Mouse (Mus musculus) embryonic fibroblast, embryonic 13.5 days (primary cell): ENCODE results near the gene Psph. TPM values are rescaled to one million over a fixed set of nuclear protein-coding genes. Genes with fewer than 3 reads are reported as not detected.
"Not testable (repeated sequence)": the region's sequence is repeated elsewhere in the genome, so short reads cannot be mapped to it uniquely, and the experiment has no call there.

Experiments used
- H3K27ac ChIP-seq: 2 replicates; pipeline ENCODE4 v1.5.1; 2012; ENCODE audit warnings: low read length, control low read depth, inconsistent platforms; ENCODE audit not compliant: insufficient read depth
- H3K4me1 ChIP-seq: 2 replicates; pipeline ENCODE4 v1.6.1; 2011; ENCODE audit warnings: low read length; ENCODE audit not compliant: control insufficient read depth, insufficient read depth
- H3K4me3 ChIP-seq: 2 replicates; pipeline ENCODE4 v1.5.1; 2011; ENCODE audit warnings: mild to moderate bottlenecking, control low read depth, low read length; ENCODE audit not compliant: insufficient read depth
- CTCF ChIP-seq: IDR thresholded peaks from 2 replicates; pipeline ENCODE4 v1.5.1; 2011; ENCODE audit warnings: mild to moderate bottlenecking, control low read depth, low read length, moderate library complexity, borderline replicate concordance; ENCODE audit not compliant: insufficient read depth
- POLR2A ChIP-seq: IDR thresholded peaks from 2 replicates; pipeline ENCODE4 v1.6.1; 2011; ENCODE audit warnings: low read depth, mild to moderate bottlenecking, control low read depth, low read length, moderate library complexity
- polyA plus RNA-seq: library from polyadenylated mRNA; stranded (reverse); fragments of >200 nt; gene quantifications from 2 replicates; pipeline ENCODE4 v1.2.4, GENCODE M21; 2011; ENCODE audit warnings: low read depth; ENCODE audit not compliant: missing spikeins, insufficient read length

The Psph gene
- 45.5 and 50.0 TPM in 2 replicates for polyA plus RNA-seq

GRCm38 (mm10) chr5:129786818-129787790, at the start of gene Psph:
Gene Psph, minus strand, starts transcription at chr5:129787449.
- peaks cover 10% of the 10 kb centered on the region for H3K4me1 ChIP-seq
- TF ChIP-seq POLR2A: peak; percentile 74
- TF ChIP-seq CTCF: no peak
- peak within 1 kb of the TSS; percentile 99 for H3K4me3 ChIP-seq
- peak within 1 kb of the TSS; percentile 90 for H3K27ac ChIP-seq

DNA sequence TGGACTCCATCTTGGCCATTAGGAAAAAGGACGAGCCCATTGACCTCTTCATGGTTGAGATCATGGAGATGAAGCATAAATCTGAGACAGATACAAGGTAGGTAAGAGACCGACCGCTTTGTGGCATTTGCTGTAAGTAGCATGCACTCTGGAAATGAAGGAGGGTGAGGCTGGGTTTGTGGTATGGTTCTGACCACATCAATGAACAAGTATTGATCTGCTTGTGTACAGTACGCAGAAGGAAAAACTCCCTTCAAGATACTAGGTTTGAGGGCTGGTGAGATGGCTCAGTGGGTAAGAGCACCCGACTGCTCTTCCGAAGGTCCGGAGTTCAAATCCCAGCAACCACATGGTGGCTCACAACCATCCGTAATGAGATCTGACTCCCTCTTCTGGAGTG, 3.3 kb upstream of the Psph start:
- peaks cover 11% of the 10 kb centered on the region for H3K4me1 ChIP-seq
- not testable (repeated sequence) for H3K4me3 ChIP-seq, H3K27ac ChIP-seq

DNA sequence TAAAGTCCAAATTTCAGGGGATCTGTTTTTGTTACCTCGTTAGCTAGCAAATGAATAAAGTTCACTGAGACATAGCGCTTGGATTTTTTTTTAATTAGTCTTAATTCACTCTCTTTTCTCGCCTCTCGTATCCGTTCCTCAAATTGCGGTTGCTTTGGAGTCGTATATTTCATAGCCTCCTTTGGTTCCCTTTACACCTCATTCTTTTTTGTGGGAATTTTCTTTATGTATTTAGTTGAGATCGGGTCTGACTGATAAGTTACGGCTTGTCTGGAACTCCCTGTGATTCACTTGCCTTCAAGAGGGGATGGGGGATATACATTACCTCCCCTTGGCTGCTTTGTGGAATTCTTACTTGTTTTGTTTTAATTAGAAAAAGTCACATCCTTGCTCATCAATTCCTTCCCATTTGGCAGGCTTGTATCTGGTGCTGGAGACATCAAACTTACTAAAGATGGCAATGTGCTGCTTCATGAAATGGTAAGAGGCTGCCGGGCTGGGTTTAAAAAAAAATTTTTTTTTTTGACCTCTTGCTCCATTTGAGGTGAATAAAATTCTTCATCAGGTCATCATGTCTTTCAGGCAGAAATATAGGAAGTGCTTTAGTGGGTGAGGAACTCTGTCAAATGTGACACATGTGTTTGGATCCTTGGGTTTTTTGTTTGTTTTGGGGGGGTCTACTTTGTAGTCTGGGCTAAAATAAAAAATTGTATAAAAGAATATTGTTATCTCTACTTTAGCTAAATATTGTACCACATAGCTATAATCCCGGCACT, 757 bp upstream of the Psph start:
- no peak for TF ChIP-seq POLR2A
- TF ChIP-seq CTCF: no peak
- Histone ChIP-seq H3K4me1 (peaks cover 11% of the 10 kb centered on the region), H3K4me3 (peak overlapping the region; percentile 99), H3K27ac (peak overlapping the region; percentile 76)

DNA sequence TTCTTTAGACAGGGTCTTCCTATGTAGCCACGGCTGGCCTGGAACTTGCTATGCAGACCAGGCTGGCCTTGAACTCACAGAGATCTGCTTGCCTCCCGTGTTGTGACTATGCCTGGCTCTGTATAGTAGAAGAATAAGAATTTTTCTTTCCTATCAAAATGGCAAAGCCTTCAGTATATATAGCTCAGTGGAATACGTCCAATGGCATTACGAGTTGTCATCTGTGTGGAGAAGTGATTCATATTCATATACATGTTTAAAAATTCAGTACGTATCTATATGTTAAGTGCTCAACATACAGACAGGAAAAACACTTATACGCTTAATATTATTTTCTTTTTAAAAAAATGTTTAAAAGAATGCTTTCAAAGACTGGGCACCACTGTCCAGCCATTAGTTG, 1.1 kb downstream of the Psph start:
- peak overlapping the region; percentile 90 for H3K27ac ChIP-seq
- peaks cover 9% of the 10 kb centered on the region for H3K4me1 ChIP-seq
- H3K4me3 ChIP-seq: peak overlapping the region; percentile 95
- TF ChIP-seq CTCF (no peak), POLR2A (no peak)

GRCm38 (mm10) chr5:129785235-129785870, 1.9 kb downstream of the Psph start:
- no peak overlapping the region for H3K27ac ChIP-seq
- no peak overlapping the region for H3K4me3 ChIP-seq
- H3K4me1 ChIP-seq: peaks cover 9% of the 10 kb centered on the region
- TF ChIP-seq POLR2A (no peak), CTCF (no peak)

DNA sequence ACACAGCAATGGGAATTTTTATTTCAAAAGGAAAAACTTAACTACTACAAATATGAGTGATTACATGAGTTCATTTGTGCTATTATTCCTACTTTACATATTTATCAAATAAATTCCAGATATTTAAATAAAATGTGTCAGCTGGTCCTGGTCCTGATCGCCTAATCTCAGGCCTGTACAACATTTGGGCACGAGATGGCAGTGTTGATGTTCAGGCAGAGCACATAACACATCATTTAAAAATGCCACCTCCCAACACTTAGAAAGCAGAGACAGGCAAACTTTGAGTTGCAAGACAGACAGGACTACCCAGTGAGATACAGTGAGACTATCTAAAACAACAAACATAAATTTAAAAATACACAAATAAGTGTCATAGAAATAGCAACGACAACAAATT, 5.0 kb downstream of the Psph start:
- no peak overlapping the region for H3K4me3 ChIP-seq
- H3K27ac ChIP-seq: no peak overlapping the region
- H3K4me1 ChIP-seq: no peaks in the 10 kb centered on the region
- TF ChIP-seq POLR2A (no peak), CTCF (peak; percentile 60; the same call in 1 of the 2 replicates)

- Histone ChIP-seq H3K4me1 (no peaks in the 10 kb centered on the region), H3K27ac (no peak overlapping the region), H3K4me3 (no peak overlapping the region)
- no peak for TF ChIP-seq POLR2A
- no peak for TF ChIP-seq CTCF
Observed at GRCm38 (mm10) chr5:129780131-129780530, 7.1 kb downstream of the Psph start.

DNA sequence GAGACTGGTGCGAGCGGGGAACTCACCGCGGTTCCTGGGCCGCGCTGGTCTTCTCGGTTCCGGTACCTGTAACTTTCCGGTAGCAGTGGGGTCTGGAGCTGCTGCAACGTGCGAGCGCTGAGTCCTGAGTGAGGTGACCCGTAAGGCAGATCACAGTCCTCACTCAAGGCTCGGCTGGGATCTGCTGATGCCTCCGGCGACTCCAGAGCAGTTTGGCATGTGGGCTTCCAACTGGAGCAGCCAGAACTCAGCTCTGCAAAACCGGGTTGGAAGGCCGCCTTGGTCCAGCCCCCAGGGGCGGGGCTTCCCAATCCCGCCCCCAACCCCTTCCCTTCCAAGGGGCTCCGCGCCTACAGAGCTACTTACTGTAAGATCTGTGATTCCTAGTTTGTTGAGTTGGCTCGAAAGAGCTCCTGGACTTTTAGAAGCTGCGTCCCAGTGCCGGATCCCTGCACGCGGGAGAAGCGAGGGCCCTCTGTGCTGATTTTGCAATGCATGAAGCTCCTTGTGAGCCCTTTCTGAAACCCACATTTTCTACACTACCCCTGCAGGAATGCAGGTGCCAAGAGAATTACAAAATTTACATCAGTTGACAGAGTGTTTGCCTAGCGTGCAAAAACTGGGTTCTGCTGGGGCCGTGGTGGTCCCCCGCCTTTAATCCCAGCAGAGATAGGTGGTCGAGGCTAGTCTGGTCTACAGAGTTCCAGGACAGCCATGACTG, 8.1 kb downstream of the Psph start:
- H3K27ac ChIP-seq: peak overlapping the region; percentile 63
- peak overlapping the region; percentile 94 for H3K4me3 ChIP-seq
- TF ChIP-seq CTCF (no peak), POLR2A (peak; percentile 99)
- H3K4me1 ChIP-seq: no peaks in the 10 kb centered on the region

- Histone ChIP-seq H3K4me3 (peak overlapping the region; percentile 94), H3K27ac (peak overlapping the region; percentile 63), H3K4me1 (no peaks in the 10 kb centered on the region)
- no peak for TF ChIP-seq POLR2A
- TF ChIP-seq CTCF: no peak
Observed at GRCm38 (mm10) chr5:129778348-129778995, 8.8 kb downstream of the Psph start.
